In genomic region chr6:50008869-50009268, GRCm38 (mm10) we compare ENCODE assay signal across 12 mouse cellular contexts.
DNase-seq lines count a peak whose midpoint lies in the region; ATAC-seq and TF ChIP-seq lines count a peak whose summit lies in the region.
"Had no signal": no experiment of that assay in that cellular context is flagged by ENCODE, and none has a peak within 500 bp of the region (broad histone marks: within the 10 kb centered on the region; RNA-seq: fewer than 3 reads in every experiment).

No protein-coding gene starts in this region.

- H3K4me1 ChIP-seq in heart, postnatal 0 days (ENCODE audit: control insufficient read depth, insufficient read depth), result peaks cover 11% of the 10 kb centered on the region; the same call in 1 of the 2 replicates
- H3K4me1 ChIP-seq in heart, adult 2 months (ENCODE audit: control insufficient read depth, insufficient read depth, low read length), result no peaks in the 10 kb centered on the region
- H3K4me1 ChIP-seq in lung, embryonic 15.5 days, result peaks cover 15% of the 10 kb centered on the region
- 0 out of 2 replicates have a peak, but pooled peaks cover 8% of the 10 kb centered on the region for H3K4me1 ChIP-seq in limb, embryonic 14.5 days (ENCODE audit: control insufficient read depth, insufficient read depth, low read length)
- H3K4me1 ChIP-seq: midbrain, embryonic 15.5 days had no signal

- peak overlapping the region; percentile 58; the same call in 1 of the 2 replicates for H3K27ac ChIP-seq in heart, postnatal 0 days (ENCODE audit: low read depth)
- no peak overlapping the region for H3K27ac ChIP-seq in heart, adult 2 months
- H3K27ac ChIP-seq in lung, embryonic 15.5 days, result 0 out of 2 replicates have a peak overlapping the region, but pooled peaks have one; percentile 24
- H3K27ac ChIP-seq in limb, embryonic 14.5 days (replicated peaks; ENCODE audit: low read depth, low read length), result peak overlapping the region; percentile 20; the same call in 1 of the 2 replicates
- H3K27ac ChIP-seq: forebrain, embryonic 10.5 days; hindbrain, embryonic 14.5 days; midbrain, embryonic 15.5 days had no signal

- no peaks in the 10 kb centered on the region for H3K79me2 ChIP-seq in heart, adult 2 months (replicated peaks; ENCODE audit: control insufficient read depth, insufficient read depth, low read length)

- no peak overlapping the region for H3K9ac ChIP-seq in heart, postnatal 0 days (replicated peaks; ENCODE audit: low read depth, low read length)
- no peak overlapping the region for H3K9ac ChIP-seq in heart, adult 2 months (ENCODE audit: low read depth, low read length)
- no peak overlapping the region for H3K9ac ChIP-seq in lung, embryonic 15.5 days
- no peak overlapping the region for H3K9ac ChIP-seq in limb, embryonic 14.5 days (ENCODE audit: low read depth, low read length, severe bottlenecking)
- H3K9ac ChIP-seq: hindbrain, embryonic 14.5 days; midbrain, embryonic 15.5 days had no signal

- TF ChIP-seq EP300 in heart, postnatal 0 days (IDR thresholded peaks at IDR 0.05; ENCODE audit: low read depth), result no peak
- no peak for TF ChIP-seq EP300 in heart, adult 2 months (IDR thresholded peaks at IDR 0.05; ENCODE audit: insufficient read depth, low read depth, low read length)

- no peaks in the 10 kb centered on the region for H3K9me3 ChIP-seq in heart, postnatal 0 days (replicated peaks; ENCODE audit: control insufficient read depth, low read length)
- H3K9me3 ChIP-seq in lung, embryonic 15.5 days, result no peaks in the 10 kb centered on the region
- no peaks in the 10 kb centered on the region for H3K9me3 ChIP-seq in limb, embryonic 14.5 days (ENCODE audit: control insufficient read depth, low read length)
- H3K9me3 ChIP-seq: forebrain, embryonic 10.5 days; midbrain, embryonic 15.5 days had no signal

- H3K27me3 ChIP-seq in heart, postnatal 0 days (ENCODE audit: control insufficient read depth, insufficient read depth, low read length), result no peaks in the 10 kb centered on the region
- H3K27me3 ChIP-seq in heart, adult 2 months (ENCODE audit: control insufficient read depth, insufficient read depth, low read length), result no peaks in the 10 kb centered on the region
- H3K27me3 ChIP-seq in lung, embryonic 15.5 days, result no peaks in the 10 kb centered on the region
- H3K27me3 ChIP-seq in limb, embryonic 14.5 days (ENCODE audit: control insufficient read depth, insufficient read depth, low read length), result no peaks in the 10 kb centered on the region
- H3K27me3 ChIP-seq: midbrain, embryonic 15.5 days had no signal

- no peak overlapping the region for H3K4me3 ChIP-seq in heart, postnatal 0 days (ENCODE audit: low read depth, low read length)
- H3K4me3 ChIP-seq in heart, adult 2 months, result no peak overlapping the region
- no peak overlapping the region for H3K4me3 ChIP-seq in lung, embryonic 15.5 days
- H3K4me3 ChIP-seq in limb, embryonic 14.5 days (replicated peaks; ENCODE audit: low read length), result no peak overlapping the region
- H3K4me3 ChIP-seq: forebrain, embryonic 10.5 days; midbrain, embryonic 15.5 days had no signal

- WGBS in heart, postnatal 0 days, result 17% methylated on average over 3 of the region's 3 CpGs
- 32% methylated on average over 3 of the region's 3 CpGs for WGBS in heart, adult 2 months
- WGBS in lung, embryonic 15.5 days, result 16% methylated on average over 3 of the region's 3 CpGs
- WGBS in limb, embryonic 14.5 days, result 17% methylated on average over 3 of the region's 3 CpGs

- H3K4me2 ChIP-seq in heart, postnatal 0 days (ENCODE audit: low read depth, low read length), result no peak overlapping the region
- no peak overlapping the region for H3K4me2 ChIP-seq in lung, embryonic 15.5 days
- no peak overlapping the region for H3K4me2 ChIP-seq in limb, embryonic 14.5 days (replicated peaks; ENCODE audit: low read depth, low read length, severe bottlenecking)
- H3K4me2 ChIP-seq: hindbrain, embryonic 14.5 days; midbrain, embryonic 15.5 days had no signal

- H3K36me3 ChIP-seq in heart, postnatal 0 days (replicated peaks; ENCODE audit: control insufficient read depth, insufficient read depth, low read length), result no peaks in the 10 kb centered on the region
- H3K36me3 ChIP-seq in heart, adult 2 months (ENCODE audit: control insufficient read depth, insufficient read depth, low read length), result no peaks in the 10 kb centered on the region
- no peaks in the 10 kb centered on the region for H3K36me3 ChIP-seq in lung, embryonic 15.5 days
- H3K36me3 ChIP-seq in limb, embryonic 14.5 days (ENCODE audit: control insufficient read depth, insufficient read depth, low read length), result no peaks in the 10 kb centered on the region
- H3K36me3 ChIP-seq: forebrain, embryonic 10.5 days; midbrain, embryonic 15.5 days had no signal

- DNase-seq in heart, postnatal 0 days (ENCODE audit: low spot score), result no peak
- DNase-seq in heart, adult 2 months, result no peak
- no peak for DNase-seq in lung, adult 18-20 months
- peak; percentile 19 for DNase-seq in brain, embryonic 14.5 days (ENCODE audit: low read depth)
- DNase-seq in limb, embryonic 14.5 days (ENCODE audit: low spot score), result no peak
- no peak for DNase-seq in testis, postnatal 14 days (ENCODE audit: low spot score)
- DNase-seq: adrenal gland, postnatal 10 days; cerebellum, adult 8-10 months had no signal

- intact Hi-C loops in heart, adult 2 months (cut with DNase I), result no loop called here

- no peak for ATAC-seq in heart, postnatal 0 days (ENCODE audit: insufficient read depth, low read depth)
- ATAC-seq in lung, embryonic 15.5 days (ENCODE audit: borderline replicate concordance, extremely low read depth, low FRiP score, low TSS enrichment), result no peak
- ATAC-seq in limb, embryonic 14.5 days (ENCODE audit: low FRiP score, low read depth), result no peak
- ATAC-seq: midbrain, embryonic 15.5 days had no signal

- TF ChIP-seq CTCF in heart, postnatal 0 days (IDR thresholded peaks at IDR 0.05; ENCODE audit: low read depth), result no peak
- no peak for TF ChIP-seq CTCF in heart, adult 2 months (IDR thresholded peaks at IDR 0.05)
- TF ChIP-seq CTCF in brain, embryonic 14.5 days (IDR thresholded peaks at IDR 0.05; ENCODE audit: borderline replicate concordance, extremely low read depth, insufficient read depth, insufficient read length), result no peak

- no peak for TF ChIP-seq POLR2A in heart, adult 2 months (IDR thresholded peaks at IDR 0.05; ENCODE audit: insufficient read depth, low read depth, low read length)
- no peak for TF ChIP-seq POLR2A in brain, embryonic 14.5 days (IDR thresholded peaks at IDR 0.05; ENCODE audit: borderline replicate concordance, extremely low read depth, insufficient read depth, insufficient read length, poor library complexity, severe bottlenecking)
- no peak for TF ChIP-seq POLR2A in limb, embryonic 14.5 days (IDR thresholded peaks at IDR 0.05; ENCODE audit: borderline replicate concordance, extremely low read depth, insufficient read depth, insufficient read length)
